Mouse (Mus musculus): ENCODE measurements around the gene S1pr2.
A peak's percentile ranks its signal among the peaks of the same experiment; 100 is the strongest.
"Not testable (repeated sequence)": the region's sequence is repeated elsewhere in the genome, so short reads cannot be mapped to it uniquely, and the experiment has no call there.

The S1pr2 gene

DNA sequence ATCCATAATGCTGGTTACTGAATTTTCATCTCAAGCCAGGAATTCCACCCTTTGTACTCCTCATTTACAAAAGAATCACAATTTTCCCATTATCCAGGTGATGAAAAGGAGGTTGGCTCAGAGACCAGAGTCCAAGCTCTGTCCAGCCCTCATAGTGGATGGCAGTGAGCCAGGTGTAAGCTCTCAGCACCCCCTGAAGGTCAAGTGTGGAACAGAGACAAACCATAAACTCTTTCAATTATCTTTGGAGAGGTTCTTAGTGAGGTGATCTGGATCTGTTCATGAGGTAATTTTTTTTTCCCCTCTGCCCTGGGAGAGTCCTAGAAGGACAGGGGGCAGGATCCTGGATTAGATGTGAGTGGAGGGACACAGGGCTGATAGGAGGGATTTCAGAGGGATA lies 24.2 kb upstream of the S1pr2 start:
- no peak for DNase-seq (ENCODE audit: low spot score)

DNA sequence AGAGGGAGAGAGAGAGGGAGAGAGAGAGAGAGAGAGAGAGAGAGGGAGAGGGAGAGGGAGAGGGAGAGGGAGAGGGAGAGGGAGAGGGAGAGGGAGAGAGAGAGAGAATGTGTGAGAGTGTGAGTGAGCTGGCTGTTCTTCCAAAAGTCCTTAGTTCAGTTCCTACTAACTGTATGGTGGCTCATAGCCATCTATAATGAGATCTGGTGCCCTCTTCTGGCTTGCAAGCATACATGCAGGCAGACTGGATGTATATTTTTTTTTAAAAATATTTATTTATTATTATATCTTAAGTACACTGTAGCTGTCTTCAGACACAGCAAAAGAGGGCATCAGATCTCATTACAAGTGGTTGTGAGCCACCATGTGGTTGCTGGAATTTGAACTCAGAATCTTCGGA lies 21.8 kb upstream of the S1pr2 start:
- DNase-seq (ENCODE audit: low spot score) = not testable (repeated sequence)

DNA sequence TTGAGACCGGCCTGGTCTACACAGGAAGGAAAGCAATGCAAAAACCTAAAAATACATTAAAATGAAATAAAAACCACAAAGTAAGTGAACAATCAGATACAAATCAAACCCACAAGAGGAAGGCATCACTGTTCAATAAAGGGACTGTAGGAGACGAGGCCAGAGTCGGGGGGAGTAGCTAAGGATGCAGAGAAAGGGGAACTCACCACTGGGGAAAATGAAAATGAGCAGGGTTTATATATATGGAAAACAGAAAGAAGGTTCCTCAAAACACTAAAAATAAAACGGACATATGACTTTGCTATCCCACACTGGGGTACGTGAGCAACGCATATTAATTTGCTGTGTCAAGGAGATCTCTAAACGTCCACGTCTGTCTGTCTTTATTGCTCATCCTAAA lies 20.5 kb upstream of the S1pr2 start:
- DNase-seq (ENCODE audit: low spot score) = no peak

DNA sequence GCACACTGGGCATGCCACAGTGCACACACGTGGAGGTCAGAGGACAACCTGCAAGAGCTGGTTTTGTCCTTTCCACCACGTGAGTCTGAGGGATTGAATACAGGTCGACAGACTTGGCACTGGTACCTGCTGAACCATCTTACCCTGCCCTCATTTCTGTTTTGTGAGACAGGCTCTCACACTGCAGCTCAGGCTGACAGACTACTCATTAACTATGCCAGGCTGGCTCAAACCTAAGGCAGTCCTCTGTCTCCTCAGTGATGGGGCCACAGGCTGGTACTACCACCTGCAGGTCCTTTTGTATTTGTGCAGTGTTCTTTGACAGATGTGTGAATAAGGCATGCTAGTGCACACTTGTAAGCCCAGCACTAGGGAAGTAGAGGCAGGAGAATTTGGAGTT lies 18.5 kb upstream of the S1pr2 start:
- DNase-seq (ENCODE audit: low spot score) = no peak

DNA sequence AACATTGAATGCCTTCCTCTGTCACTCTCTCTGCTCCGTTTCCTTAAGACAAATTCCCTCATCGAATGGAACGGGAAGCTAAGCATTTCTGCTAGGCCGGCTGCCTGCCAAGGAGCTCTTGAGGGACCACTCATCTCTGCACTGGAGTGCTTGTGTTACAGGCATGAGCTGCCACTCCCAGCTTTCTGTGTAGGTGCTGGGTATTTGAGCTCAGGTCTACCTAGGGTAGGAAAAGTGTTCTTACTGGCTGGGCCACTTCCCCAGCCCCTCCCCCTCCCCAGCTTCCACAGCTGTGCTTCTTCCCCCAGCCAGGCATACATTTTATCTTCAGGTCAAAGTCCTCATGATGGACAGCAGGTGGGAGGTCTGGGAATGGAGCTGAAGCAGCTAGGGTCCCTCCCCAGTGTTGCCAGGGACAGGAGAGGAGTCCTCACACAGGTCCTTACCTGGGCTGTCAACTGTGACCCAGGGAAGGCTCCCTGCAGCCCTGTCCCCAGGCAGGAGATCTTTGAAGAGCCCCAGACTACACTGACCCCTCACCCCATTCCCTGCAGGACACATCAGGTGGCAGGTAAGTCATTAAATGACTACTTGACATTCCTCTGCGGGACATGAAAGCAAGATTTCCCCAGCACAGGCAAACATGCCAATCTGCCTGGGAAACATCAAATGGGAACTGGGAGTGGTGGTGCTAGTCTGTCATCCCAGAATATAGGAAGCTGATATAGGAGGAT lies 16.8 kb upstream of the S1pr2 start:
- no peak for DNase-seq (ENCODE audit: low spot score)

DNA sequence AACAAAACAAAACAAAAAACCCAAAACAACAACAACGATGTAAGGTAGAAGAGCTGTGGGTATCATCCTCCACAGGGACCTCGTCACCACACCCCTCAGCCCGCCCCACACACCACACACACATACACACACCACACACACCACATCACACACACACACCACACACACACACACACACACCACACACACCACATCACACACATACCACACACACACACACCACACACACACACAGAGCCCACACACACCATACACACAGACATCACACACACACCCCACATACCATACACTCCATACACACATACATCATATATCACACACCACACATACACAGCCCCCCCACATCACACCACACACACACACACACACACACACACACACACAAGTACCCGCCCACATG lies 15.0 kb upstream of the S1pr2 start:
- no peak for DNase-seq (ENCODE audit: low spot score)

DNA sequence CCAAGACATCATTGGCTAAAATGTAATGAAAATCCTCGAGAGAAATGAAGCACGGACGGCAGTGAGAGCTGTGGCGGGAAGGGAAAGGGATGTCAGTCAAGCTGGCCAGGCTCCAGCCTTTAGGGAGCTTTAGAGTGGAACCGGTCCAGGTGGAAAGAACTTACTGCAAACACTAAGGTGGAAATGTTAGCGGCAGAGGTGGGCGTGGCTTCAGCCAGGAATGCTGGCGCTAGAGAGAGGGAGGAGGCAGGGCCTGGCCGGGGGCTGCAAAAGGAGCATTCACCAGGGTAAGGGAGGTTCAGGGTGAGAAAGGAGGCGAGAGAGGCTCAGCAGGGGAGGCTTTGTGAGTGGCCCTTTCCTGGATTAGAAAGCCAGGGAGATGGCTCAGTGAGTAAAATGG lies 14.3 kb upstream of the S1pr2 start:
- no peak for DNase-seq (ENCODE audit: low spot score)

DNA sequence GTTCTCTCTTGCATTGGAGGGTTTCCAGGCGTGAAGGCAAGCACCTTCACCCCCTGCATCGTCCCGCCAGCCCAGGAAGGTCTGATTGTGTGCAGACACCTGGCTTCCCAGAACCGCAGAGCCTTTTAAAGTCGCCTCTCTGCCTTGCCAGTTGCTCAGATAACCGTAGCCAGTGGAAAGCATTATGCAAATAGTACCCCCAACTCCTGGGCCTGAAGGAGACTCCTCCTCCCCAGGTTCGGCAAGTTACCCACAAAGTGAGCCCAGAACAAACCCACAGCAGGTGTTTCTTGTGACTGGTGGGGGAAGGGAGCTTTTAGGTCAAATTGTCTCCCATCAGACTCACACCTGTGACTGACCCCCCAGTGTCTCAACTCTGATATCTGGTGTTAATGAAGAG lies 11.4 kb upstream of the S1pr2 start:
- no peak for DNase-seq (ENCODE audit: low spot score)

DNA sequence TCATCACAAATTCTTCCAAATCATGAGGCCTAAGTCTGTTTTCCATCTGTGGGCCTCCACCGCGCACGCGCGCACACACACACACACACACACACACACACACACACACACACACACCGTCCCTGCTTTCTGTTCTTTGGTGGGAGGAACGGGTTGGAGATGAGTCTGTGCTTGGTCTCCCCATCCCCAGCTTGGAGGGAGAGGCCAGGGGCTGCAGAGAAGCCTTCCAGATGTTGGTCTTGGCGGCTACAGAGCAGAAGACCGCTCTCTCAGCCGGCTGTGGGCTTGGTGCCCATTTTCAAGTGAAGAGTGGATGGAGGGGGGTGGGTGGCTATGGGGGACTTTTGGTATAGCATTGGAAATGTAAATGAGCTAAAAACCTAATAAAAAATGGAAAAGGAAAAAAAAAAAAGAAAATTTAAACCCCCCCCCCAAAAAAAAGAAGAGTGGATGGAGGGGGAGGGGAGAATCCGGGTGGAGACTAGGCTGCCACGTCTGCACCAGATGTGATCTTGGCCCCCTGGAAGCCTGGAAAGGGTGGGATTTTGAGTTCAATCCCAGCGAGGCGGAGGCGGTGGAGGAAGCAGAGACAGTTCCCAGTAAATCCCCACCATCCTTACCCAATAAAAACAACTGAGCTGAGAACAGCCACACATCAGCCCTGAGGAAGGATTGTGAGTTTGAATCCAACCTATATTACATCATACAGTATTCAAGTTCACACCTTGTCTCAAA lies 10.5 kb upstream of the S1pr2 start:
- no peak for DNase-seq (ENCODE audit: low spot score)

DNA sequence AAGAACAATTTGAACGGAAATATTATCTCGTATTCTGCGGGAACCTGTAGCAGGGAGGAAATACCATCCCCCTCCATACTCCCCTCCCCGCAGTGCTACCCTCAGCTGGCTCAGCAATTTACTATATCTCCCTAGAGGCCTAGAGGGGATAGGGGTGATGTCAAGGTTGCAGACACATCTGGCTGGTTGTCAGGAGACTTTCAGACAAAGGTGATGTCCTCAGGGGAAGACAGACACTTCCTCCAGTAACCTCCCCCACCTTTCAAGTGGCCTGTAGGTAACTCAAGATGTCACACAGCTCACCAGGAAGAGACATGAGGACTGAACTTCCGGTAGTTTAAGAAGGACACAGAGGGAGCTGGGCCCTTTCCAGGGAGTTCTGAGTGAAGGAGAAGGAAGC lies 6.6 kb upstream of the S1pr2 start:
- DNase-seq (ENCODE audit: low spot score) = no peak

DNA sequence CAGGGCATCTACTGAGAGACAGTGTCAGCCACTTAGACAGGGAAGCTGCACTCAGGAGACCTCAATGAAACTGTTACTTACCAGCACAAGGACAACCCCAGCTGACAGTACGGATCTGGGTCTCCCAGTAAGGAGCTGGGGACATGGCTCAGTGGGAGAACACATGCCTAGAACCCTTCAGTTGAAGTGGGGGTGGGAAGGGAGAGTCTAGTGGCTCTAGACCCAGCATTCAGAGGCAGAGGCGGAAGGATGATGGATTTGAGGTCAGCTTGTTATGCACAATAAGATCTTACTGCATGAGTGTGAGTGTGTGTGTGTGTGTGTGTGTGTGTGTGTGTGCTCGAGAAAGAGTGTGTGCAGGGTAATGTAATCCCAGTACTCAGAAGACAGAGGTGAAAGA lies 5.6 kb upstream of the S1pr2 start:
- DNase-seq (ENCODE audit: low spot score) = no peak

DNA sequence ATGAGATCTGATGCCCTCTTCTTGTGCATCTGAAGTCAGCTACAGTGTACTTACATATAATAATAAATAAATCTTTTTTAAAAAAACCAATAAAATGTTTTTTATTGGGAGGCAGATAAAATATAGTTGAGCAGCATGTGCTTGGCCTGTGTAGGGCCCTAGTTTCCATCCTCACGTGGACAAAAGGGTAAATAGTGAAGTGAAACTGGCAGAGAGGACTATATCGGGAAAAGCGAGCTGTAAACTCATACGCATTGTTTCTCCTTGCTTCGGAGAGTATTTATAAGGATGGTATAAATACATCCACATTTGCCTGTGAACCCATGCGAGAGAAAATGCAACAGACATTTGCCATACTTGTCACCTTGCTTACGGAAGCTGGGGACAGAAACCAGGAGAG lies 3.2 kb upstream of the S1pr2 start:
- no peak for DNase-seq (ENCODE audit: low spot score)

DNA sequence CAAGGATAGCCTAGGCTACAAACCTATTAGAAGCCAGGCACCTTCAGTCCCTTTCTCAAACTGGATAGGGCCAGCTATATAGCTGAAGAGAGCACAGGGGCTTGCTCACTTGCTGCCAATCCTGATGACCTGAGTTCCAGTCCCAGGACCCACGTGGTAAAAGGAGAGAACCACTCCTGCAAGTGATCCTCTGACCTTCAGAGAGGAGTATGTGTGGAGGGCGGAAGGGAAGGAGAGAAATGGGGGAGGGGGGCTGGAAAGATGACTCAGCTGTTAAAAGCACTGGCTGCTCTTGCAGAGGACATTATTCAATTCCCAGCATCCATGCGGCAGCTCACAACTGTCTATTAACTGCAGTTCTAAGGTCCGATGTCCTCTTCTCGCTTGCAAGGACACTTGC lies 2.6 kb upstream of the S1pr2 start:
- DNase-seq (ENCODE audit: low spot score) = no peak

DNA sequence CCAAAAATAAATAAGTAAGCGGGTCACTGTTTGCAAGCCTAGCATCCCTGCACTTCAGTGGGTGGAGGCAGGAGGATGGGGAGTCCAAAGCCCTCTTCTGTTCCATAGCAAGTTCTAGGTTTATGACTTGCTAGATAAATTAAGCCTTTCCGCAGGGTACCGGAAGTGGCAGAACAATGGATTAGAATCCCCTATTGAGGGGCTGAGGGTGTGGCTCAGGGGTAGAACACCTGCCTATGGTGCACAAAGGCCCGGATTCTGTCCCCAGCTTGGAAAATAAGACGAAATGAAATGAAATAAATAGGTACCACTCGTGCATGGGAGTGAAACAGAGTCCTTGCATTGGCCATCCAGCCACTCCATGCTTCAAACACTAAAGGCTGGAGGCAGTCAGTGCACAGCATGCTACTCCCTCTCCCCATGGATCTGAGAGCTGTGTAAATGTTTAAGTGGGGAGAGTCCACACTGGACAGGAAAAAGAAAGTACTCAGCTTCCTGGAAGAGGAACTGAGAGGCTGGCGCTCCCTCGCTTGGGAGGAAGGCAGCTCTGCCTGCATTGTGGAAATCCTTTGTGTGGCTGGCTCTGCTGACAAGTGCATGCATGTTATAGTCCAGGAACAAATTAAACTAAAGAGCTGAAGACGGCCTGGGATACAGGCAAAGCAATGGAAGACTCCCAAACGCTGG lies 2.0 kb upstream of the S1pr2 start:
- no peak for DNase-seq (ENCODE audit: low spot score)

DNA sequence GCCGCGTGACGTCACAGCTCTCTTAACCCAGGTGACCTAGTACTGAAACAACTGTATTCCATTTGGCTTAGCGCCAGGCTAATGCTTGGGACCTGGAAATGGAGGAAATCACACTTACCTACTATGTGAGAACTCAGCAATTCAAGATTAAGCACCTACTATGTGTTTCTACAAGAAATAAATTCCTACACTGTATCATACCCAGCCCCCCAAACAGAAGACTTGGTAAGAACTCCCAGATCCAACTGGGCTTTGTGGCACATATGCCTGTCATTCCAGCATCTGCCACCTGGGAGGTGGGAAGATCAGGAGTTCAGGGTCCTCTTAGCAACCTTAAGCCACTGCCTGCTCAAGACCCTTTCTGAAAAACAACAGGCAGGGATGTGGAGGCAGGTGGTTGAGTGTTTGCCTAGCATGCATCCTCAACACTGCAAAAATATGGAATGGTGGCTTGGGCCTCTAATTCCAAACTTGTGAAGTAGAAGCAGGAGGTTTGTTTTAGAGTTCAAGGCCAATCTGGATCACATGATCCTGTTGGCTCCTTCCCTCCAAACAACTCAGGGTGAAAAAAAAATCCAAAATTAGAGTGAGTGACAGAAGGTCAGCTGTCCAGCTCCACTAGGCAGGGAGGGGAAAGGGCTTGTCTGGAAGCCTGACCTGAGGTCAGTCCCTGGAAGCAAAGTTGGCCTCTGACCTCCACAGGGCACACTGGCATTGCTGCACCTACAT lies 544 bp upstream of the S1pr2 start:
- DNase-seq (ENCODE audit: low spot score) = no peak

DNA sequence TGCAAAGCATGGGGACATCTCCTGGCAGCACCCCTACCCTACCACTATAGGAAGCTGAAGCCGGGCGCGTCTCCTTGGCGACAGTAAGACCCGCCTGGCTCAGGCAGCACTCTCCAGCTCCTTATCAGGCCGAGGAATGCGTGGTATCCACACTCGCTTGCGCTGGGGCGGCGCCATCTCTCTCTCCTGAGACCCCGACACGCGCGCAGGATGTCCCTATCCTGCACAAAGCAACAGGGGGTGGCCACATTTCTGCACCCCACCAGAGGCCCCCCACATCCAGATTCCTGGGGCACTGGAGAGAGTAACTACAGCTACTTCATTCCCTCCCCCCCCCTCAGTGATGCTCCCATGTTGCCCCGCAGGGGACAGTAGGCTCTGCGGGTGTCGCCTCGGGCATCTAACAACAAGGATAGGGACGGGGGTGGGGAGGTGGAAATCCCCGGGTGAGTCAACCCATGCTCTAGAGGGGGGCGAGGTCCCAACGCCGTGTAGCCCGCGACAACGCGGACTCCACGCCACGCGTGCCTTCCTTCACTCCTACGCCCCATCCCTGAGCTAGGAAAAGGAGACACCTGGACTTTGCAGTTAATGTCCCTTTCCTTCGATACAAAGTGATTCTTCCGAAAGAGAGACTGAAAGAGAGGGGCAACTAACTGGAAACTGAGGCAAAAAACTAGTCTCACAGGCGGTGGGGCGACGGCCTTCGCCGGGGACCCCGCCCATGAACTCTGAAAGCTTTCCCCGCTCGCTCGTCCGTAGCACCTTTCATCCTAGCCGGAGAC lies 958 bp downstream of the S1pr2 start:
- peak; percentile 36 for DNase-seq (ENCODE audit: low spot score)

DNA sequence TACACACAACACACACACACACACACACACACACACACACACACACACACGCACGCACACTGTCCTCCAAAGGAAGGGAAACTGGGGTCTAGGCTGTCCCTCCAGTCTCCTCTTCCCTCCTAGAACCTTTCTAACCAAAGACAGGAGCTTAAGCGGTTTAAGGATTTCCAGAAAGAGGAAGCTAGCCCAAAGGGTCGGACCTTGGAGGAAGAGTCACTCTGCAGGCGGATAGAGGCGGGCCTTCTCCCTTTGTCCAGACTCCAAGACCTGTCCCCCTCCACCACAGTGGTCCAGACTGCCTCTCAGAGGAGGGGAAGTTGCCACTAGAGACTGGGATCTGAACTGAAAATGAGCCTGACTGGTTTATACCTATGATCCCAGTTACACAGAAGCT lies 2.9 kb downstream of the S1pr2 start:
- DNase-seq (ENCODE audit: low spot score) = no peak

DNA sequence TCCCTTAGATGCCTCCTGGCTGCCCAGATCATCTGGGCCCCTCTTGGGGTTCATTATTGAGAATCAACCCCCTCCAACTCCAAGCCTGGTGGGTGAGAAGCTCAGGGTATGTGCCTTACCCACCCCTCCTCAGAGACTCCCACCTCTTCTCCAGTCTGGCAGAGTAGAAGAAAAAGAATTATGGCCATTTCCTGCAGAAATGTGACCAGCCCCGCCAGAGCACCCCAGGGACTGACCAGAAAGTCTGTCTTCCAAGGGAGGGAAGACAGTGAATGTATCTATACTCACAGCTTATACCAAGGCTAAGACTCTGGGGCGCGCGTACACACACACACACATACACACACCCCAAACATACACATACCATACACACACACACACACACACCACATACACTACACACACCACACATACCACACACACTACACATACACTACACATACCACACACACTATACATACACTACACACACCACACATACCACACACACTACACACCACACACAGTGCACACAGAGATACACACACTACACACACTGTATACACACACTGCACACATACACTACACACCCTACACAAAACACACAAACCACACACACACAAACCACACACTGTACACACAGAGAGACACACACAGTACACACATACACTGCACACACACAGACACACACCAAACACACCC lies 3.4 kb downstream of the S1pr2 start:
- DNase-seq (ENCODE audit: low spot score) = no peak

DNA sequence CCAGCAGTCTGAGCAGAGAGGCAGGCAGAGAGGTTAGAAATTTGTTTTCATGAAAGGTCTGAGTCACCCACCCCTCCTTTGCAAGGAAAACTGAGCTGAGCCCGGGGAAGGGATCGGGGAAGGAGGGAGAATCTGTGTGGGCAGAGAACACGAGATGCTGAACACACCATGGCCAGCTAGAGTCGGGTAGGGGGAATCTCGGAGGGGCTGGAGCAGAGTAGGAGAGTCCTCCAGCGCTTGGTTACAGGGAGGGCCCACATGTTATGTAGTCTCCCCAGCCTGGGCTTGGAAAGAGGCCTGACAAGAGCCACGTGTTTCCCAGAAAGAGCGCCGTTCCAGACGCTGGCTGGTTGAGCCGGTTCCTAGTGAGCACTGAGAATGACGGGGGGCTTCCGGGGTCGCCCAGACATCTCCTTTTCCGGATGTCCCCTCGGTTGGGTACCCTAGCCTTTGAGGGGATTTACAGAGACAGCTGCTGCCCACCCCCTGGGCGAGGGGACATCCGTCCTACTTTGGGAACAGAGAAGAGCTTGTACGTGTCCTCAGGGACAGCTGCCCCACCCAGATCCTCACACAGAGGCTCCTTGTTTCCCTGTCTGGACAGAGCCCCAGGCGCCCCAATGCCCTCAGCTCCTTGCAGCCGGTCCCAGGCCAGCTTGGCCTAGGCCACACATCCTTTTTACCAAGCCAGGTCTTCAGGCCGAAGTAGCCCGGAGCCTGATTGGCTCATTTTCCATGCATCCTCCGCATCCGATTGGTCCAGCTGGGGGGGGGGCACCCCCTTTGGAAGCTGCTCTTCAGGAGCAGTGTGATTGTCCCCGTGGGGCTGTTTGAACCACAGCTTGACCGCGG lies 4.2 kb downstream of the S1pr2 start:
- peak; percentile 25 for DNase-seq (ENCODE audit: low spot score)

DNA sequence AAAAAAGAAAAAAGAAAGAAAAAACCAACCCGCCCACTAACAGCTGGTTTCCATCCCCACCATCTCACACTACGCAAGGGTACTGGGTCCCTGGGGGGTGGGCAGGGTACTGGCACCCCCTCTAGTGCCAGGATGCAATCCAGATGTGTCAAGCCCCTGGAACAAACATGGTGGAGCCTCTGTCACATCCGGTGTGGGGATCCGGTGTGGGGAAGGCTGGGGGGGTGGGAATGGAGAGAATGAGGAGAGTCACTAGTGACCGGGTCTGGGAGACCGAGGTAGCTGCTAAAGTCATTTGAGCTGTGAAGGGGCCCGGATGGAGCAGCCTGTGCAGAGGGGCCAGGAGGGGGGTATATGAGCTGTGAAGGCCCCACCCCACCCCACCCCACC lies 4.8 kb downstream of the S1pr2 start:
- no peak for DNase-seq (ENCODE audit: low spot score)
